Mouse (Mus musculus) c-Kit-positive CD71-positive TER-119-positive erythroid progenitor cells, embryonic 14.5 days (primary cell): ENCODE results near the gene Gon4l.
"Not testable (repeated sequence)": the region's sequence is repeated elsewhere in the genome, so short reads cannot be mapped to it uniquely, and the experiment has no call there.

Experiments
- DNase-seq: peaks from one replicate; pipeline ENCODE4 v3.0.0-alpha.2; 2013; ENCODE audit warnings: low spot score

Gene Gon4l

GRCm38 (mm10) chr3:88834951-88835491 lies at the start of gene Gon4l:
TSS of gene Gon4l (plus strand) at chr3:88835231.
- peak; percentile 16 for DNase-seq

DNA sequence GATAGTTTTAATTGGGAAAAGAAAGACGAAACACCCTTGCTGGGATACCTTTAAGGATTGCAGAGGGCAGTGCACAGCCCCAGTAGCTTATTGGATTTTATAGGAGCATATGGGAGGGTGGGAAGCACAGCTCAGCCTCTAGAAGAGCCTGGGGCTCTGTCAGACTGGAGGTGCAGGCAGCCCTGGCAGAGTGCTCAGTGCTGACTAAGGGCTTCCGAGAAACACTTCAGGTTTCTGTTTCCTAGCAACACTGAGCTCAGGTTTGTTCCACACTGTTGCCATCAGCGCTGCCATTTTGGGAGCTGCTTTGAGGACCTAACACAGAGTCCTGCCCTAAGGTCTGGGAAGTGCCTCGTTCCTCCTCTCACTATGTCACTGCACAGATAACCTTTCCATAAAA lies 48.7 kb upstream of the Gon4l start:
- not testable (repeated sequence) for DNase-seq

GRCm38 (mm10) chr3:88786805-88787204 lies 48.2 kb upstream of the Gon4l start:
- not testable (repeated sequence) for DNase-seq

DNA sequence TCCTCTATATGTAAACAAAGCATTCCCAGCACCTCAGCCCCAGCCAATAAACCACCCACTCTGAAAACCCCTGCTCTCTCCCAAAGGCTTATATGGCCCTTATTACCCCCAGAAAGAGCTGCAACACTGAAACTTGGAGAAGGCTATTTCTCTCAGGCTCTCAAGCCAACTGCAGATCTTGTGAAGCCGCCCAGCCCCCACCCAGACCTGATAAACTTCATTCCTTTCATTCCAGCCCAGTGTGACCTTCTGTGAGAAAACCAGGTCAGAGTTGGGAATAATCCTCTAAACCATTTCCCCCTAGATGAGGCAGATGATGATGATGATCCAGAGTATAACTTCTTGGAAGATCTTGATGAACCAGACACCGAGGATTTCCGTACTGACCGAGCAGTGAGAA lies 47.0 kb upstream of the Gon4l start:
- DNase-seq: not testable (repeated sequence)

- not testable (repeated sequence) for DNase-seq
Observed at GRCm38 (mm10) chr3:88797507-88797906, 37.5 kb upstream of the Gon4l start.

GRCm38 (mm10) chr3:88803910-88804540 lies 31.0 kb upstream of the Gon4l start:
- no peak for DNase-seq

DNA sequence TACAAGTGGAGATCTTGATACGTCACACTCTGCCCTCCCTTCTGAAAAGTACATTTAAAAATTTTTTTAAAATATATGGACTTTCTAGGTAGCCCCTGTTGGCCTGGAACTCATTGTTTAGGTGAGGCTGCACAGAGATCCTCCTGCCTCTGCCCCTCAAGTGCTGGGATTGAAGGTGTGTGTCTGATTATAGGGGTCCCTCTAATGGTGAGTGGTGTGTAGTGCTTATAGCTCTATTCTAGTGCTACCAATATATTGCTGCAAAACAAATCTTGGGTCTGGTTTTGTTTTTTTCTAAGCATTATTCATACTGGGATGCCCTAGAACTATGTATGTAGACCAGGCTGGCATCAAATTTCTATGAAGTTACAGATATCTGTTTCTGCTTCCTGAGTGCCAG lies 9.3 kb upstream of the Gon4l start:
- no peak for DNase-seq

DNA sequence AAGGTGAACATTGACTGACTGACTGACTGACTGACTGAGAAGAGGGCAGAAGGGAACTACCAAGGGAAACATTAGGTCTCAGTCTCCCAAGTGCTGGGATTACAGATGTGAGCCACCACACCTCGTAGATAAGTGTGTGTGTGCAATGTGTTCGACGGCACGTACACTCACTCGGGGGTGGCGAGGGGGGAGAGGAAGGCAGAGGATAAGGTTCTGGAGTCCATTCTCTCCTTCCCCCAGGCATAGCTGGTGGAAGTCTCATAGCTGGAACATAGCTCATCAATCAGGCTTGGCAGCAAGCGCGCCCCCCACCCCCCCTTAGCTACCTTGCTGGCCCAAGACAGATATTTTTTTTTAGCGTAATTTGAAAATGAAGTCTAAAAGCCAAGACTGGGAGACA lies 7.8 kb upstream of the Gon4l start:
- DNase-seq: no peak

DNA sequence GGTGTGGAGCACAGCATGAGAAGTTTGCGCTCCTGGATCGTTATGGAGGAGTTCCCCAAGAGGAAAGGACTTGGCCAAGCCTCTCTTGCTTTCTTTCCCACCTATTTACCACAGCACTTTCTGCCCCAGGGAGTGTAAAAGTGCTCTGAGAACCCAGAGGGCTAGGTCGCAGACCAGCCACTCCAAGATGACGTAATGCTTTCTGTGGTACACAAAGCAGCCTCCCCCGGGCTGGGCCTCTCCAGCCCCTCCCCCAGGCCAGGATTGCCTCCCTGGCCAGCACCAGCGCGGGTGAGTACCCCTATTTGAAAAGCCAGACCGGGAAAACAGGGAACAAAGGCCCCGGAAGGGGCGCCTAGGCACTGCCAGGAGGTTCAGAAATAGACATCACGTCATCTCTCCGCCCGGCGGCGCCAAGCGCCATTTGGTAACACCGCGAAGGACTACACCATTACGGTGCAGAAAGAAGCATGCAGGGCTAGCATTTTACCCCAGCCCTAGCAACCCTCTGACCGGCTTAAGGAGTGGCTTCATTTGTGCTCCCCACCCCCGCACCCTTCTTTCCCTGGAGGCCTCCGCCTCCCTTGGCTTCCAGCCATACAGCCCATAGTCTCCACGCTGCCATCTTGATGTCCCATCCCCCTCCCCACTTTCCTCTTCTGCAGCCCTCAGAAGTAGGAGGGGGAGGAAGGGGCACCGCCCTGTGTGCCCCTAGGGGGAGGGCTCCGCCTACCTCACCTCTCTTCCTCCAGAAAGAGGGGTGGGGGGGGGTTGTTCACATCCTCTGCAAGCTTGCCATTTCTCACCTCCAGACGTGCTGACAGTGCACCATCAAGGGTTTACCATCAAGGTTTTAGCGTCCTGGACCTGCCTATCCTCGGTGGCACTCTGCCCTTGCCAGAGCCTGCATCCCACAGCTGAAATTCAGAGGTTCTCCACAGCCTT lies 3.6 kb upstream of the Gon4l start:
- not testable (repeated sequence) for DNase-seq

DNA sequence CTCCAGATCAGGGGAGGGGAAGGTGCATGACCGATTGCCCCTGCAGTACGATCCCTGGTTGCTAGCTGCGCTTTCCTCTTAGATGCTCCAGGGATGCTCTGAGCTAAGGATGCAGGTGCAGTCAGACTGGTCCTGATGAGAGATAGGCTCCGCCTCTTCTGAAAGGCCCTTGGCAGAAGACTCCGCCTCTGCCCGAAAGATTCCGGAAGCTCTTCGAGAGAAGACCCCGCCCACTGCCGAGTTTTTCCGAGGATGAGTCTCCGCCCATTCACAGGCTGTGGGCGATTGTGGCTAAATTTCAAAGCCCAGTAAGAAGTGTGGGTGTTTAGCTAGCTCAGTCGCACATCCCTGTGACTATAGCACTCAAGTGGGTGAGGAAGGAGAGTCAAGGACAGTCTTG lies 2.6 kb upstream of the Gon4l start:
- DNase-seq: peak; percentile 56

DNA sequence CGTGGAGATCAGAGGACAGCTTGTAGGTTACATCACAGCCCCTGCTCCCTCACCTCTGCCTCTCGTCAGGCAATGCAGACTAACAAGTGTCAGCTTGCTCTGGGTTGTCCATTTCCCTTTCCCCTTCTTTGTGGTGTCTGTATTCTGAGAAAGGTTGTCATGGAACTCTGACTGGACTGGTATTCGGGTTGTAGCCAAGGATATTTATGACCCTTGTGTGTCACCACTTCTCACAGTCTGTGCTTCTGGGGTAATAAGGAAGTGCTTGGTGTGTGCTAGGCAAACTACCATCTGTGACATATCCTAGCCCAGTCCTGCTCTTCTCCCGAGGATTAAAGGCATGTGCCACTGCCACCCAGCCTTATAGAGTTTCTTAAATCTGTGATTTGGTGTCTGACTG lies 14.1 kb downstream of the Gon4l start:
- no peak for DNase-seq

- DNase-seq: no peak
Observed at GRCm38 (mm10) chr3:88855837-88856236, 20.8 kb downstream of the Gon4l start.

GRCm38 (mm10) chr3:88862129-88862528 lies 27.1 kb downstream of the Gon4l start:
- no peak for DNase-seq

DNA sequence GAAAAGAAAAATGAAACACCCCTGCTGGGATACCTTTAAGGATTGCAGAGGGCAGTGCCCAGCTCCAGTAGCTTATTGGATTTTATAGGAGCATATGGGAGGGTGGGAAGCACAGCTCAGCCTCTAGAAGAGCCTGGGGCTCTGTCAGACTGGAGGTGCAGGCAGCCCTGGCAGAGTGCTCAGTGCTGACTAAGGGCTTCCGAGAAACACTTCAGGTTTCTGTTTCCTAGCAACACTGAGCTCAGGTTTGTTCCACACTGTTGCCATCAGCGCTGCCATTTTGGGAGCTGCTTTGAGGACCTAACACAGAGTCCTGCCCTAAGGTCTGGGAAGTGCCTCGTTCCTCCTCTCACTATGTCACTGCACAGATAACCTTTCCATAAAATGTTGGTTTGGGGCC lies 31.7 kb downstream of the Gon4l start:
- DNase-seq: not testable (repeated sequence)

DNA sequence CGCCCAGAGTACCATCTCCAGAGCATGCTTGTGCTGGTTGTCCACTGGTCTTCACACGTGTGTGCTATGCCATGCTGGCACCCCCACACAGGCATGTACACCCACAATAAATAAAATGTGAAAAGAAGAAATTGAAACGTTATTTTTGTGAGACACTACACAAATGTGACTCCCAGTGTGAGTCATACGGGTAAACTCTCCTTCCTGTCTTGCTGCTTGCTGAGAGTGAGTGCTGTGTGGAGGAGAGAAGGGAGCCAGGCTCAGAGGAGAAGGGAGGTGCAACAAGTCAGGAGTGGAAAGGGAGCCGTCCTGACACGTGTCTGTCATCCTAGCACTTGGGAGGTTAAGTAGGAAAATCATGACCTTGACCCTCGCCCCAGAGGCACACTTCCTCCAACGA lies 32.1 kb downstream of the Gon4l start:
- DNase-seq: not testable (repeated sequence)

DNA sequence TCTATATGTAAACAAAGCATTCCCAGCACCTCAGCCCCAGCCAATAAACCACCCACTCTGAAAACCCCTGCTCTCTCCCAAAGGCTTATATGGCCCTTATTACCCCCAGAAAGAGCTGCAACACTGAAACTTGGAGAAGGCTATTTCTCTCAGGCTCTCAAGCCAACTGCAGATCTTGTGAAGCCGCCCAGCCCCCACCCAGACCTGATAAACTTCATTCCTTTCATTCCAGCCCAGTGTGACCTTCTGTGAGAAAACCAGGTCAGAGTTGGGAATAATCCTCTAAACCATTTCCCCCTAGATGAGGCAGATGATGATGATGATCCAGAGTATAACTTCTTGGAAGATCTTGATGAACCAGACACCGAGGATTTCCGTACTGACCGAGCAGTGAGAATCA lies 33.4 kb downstream of the Gon4l start:
- DNase-seq: not testable (repeated sequence)

- not testable (repeated sequence) for DNase-seq
Observed at GRCm38 (mm10) chr3:88882536-88882935, 47.5 kb downstream of the Gon4l start.

GRCm38 (mm10) chr3:88893011-88893410 lies 58.0 kb downstream of the Gon4l start:
- DNase-seq: not testable (repeated sequence)

DNA sequence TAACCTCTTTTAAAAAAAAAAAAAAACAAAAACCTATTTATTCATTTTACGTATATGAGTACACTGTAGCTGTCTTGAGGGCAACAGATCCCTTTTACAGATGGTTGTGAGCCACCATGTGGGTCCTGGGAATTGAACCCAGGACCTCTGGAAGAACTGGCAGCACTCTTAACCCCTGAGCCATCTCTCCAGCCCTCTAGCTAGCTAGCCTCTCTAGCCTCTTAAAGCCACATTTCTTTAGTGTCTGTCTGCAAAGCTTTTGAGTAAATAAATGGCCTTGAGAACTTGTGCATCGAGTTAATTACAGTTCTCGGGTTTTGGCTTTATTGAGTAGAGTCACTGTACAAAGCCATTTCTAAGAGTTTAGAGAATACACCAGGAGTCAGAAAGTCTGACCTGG lies 69.8 kb downstream of the Gon4l start:
- no peak for DNase-seq

GRCm38 (mm10) chr3:88905209-88905608 lies 70.2 kb downstream of the Gon4l start:
- DNase-seq: no peak

DNA sequence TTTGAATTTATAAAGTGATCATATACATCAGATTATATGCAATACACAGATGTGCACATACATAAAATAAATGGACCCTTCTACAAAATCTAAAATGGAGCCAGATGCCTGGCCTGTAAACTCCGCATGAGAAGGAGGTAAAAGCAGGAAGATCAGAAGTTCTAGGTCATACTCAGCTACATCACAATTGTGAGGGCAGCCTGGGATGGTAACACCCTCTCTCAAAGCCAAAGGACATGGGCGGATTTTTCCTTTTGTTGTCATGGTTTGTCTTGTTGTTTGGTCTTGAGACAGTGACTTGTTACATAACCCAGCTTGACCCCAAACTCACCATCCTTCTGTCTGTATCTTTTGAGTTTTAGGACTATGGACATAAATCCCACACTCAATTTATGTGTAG lies 70.7 kb downstream of the Gon4l start:
- no peak for DNase-seq

DNA sequence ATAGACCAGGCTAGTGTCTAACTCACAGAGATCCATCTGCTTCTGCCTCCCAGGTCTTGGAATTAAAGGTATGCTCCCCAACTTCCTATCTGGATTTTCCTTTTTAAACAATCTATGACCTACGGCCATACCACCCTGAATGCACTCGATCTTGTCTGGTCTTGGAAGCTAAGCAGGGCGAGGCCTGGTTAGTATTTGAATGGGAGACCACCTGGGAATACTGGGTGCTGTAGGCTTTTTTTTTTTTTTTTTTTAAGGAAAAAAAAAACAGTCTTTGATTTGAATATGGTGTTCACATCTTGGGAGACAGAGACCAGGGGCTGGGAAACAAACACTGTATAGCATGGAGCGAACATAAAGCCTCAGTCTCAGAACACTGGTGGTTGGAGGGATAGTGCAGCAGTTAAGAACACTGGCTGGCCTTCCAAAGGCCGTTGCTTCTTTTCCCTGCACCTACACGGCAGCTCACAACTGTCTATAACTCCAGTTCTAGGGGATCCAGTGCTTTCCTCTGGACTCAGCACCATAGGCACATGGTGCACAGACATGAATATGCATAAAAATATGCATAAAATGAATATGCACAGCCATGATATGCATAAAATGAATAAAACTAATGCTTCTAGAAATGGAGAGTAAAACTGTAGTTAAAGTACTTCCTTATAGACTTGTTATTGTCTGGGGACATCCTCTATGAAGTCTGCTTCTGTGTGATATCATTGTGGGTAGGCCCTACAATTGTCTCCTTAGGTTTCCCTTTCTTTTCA lies 71.5 kb downstream of the Gon4l start:
- no peak for DNase-seq
